Mouse (Mus musculus): ENCODE results near the gene Nmrk1.
"Not testable (repeated sequence)": the region's sequence is repeated elsewhere in the genome, so short reads cannot be mapped to it uniquely, and the experiment has no call there.

Nmrk1 gene

GRCm38 (mm10) chr19:18631644-18632219 lies at the start of gene Nmrk1, which contains the start of gene Ostf1:
Gene Nmrk1, plus strand, starts transcription at chr19:18631950.
Gene Ostf1, minus strand, starts transcription at chr19:18631823.
- peak; percentile 99 for DNase-seq

- no peak for DNase-seq
These were observed 49.5 kb upstream of the Nmrk1 start for GRCm38 (mm10) chr19:18582226-18582625.

GRCm38 (mm10) chr19:18582887-18583286 lies 48.9 kb upstream of the Nmrk1 start:
- no peak for DNase-seq

- DNase-seq = no peak
These were observed 48.0 kb upstream of the Nmrk1 start for GRCm38 (mm10) chr19:18583706-18584105.

- DNase-seq = no peak
These were observed 47.1 kb upstream of the Nmrk1 start for GRCm38 (mm10) chr19:18584621-18585020.

GRCm38 (mm10) chr19:18587118-18587517 lies 44.6 kb upstream of the Nmrk1 start:
- no peak for DNase-seq

- DNase-seq = no peak
These were observed 43.5 kb upstream of the Nmrk1 start for GRCm38 (mm10) chr19:18588243-18588642.

- DNase-seq = not testable (repeated sequence)
These were observed 42.9 kb upstream of the Nmrk1 start for GRCm38 (mm10) chr19:18588801-18589200.

GRCm38 (mm10) chr19:18589276-18589675 lies 42.5 kb upstream of the Nmrk1 start:
- DNase-seq = no peak

GRCm38 (mm10) chr19:18590234-18590633 lies 41.5 kb upstream of the Nmrk1 start:
- DNase-seq = no peak

GRCm38 (mm10) chr19:18590942-18591354 lies 40.8 kb upstream of the Nmrk1 start:
- no peak for DNase-seq

GRCm38 (mm10) chr19:18592919-18593318 lies 38.8 kb upstream of the Nmrk1 start:
- no peak for DNase-seq

- DNase-seq = peak; percentile 58
These were observed 38.0 kb upstream of the Nmrk1 start for GRCm38 (mm10) chr19:18593722-18594121.

- DNase-seq = no peak
These were observed 34.9 kb upstream of the Nmrk1 start for GRCm38 (mm10) chr19:18596876-18597275.

- no peak for DNase-seq
These were observed 34.0 kb upstream of the Nmrk1 start for GRCm38 (mm10) chr19:18597772-18598171.

GRCm38 (mm10) chr19:18598265-18598926 lies 33.4 kb upstream of the Nmrk1 start:
- no peak for DNase-seq

- no peak for DNase-seq
These were observed 32.7 kb upstream of the Nmrk1 start for GRCm38 (mm10) chr19:18599051-18599450.

- no peak for DNase-seq
These were observed 32.1 kb upstream of the Nmrk1 start for GRCm38 (mm10) chr19:18599650-18600049.

GRCm38 (mm10) chr19:18600611-18601010 lies 31.1 kb upstream of the Nmrk1 start:
- DNase-seq = no peak

- DNase-seq = no peak
These were observed 28.7 kb upstream of the Nmrk1 start for GRCm38 (mm10) chr19:18603011-18603410.

- no peak for DNase-seq
These were observed 23.8 kb upstream of the Nmrk1 start for GRCm38 (mm10) chr19:18607907-18608306.

- DNase-seq = peak; percentile 41
These were observed 22.8 kb upstream of the Nmrk1 start for GRCm38 (mm10) chr19:18608975-18609374.

GRCm38 (mm10) chr19:18614337-18614736 lies 17.4 kb upstream of the Nmrk1 start:
- DNase-seq = no peak

- DNase-seq = peak; percentile 21
These were observed 16.0 kb upstream of the Nmrk1 start for GRCm38 (mm10) chr19:18615680-18616240.

Data from kidney, postnatal 10 days (tissue).